Mouse (Mus musculus) embryonic fibroblast, embryonic 13.5 days (primary cell): ENCODE data around the gene Nebl. TPM values are rescaled to one million over a fixed set of nuclear protein-coding genes. Genes with fewer than 3 reads are reported as not detected.

ENCODE experiments used
- H3K27ac ChIP-seq: 2 replicates; pipeline ENCODE4 v1.5.1; 2012; ENCODE audit warnings: low read length, control low read depth, inconsistent platforms; ENCODE audit not compliant: insufficient read depth
- H3K4me1 ChIP-seq: 2 replicates; pipeline ENCODE4 v1.6.1; 2011; ENCODE audit warnings: low read length; ENCODE audit not compliant: control insufficient read depth, insufficient read depth
- H3K4me3 ChIP-seq: 2 replicates; pipeline ENCODE4 v1.5.1; 2011; ENCODE audit warnings: mild to moderate bottlenecking, control low read depth, low read length; ENCODE audit not compliant: insufficient read depth
- CTCF ChIP-seq: IDR thresholded peaks from 2 replicates; pipeline ENCODE4 v1.5.1; 2011; ENCODE audit warnings: mild to moderate bottlenecking, control low read depth, low read length, moderate library complexity, borderline replicate concordance; ENCODE audit not compliant: insufficient read depth
- POLR2A ChIP-seq: IDR thresholded peaks from 2 replicates; pipeline ENCODE4 v1.6.1; 2011; ENCODE audit warnings: low read depth, mild to moderate bottlenecking, control low read depth, low read length, moderate library complexity
- polyA plus RNA-seq: library from polyadenylated mRNA; stranded (reverse); fragments of >200 nt; gene quantifications from 2 replicates; pipeline ENCODE4 v1.2.4, GENCODE M21; 2011; ENCODE audit warnings: low read depth; ENCODE audit not compliant: missing spikeins, insufficient read length

Nebl gene
- polyA plus RNA-seq, 1 experiment, result 1.2 TPM

DNA sequence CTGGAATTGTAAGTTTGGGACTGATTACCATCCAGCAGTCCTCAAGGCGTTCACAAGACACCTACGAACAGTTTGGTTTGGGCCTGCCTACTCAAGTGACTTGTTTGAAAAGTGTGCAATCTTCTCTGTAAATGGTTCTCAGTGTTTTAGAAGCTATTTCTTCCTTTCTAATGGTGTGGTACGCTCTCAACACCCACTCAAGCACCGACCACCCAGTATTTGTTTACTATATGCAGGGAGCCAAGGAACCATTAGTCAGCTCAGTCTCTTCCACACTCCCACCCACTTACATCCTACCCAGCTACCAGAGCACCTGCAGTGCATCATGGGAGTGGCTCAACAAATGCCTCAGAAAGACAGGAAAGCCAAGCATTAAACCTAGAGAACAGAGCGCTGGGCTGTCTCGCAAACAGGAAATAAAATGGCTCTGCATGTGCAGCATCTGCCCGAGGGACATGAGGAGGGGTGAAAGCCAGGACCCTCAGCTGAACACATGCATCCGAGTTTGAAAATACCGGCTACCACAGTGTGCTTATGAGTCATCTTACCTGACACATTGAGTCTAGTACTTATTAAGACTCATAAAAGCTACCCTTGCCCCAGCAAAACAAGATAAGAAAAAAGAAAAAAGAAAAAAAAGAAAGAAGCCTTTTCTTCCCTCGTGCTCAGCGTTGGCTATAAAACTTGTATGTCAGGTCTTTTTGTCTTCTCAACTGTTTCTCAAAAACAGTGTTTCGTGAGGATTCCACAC lies 199.7 kb downstream of the Nebl start:
- Histone ChIP-seq H3K4me1 (no peaks in the 10 kb centered on the region), H3K4me3 (no peak overlapping the region), H3K27ac (no peak overlapping the region)
- TF ChIP-seq POLR2A, result no peak

DNA sequence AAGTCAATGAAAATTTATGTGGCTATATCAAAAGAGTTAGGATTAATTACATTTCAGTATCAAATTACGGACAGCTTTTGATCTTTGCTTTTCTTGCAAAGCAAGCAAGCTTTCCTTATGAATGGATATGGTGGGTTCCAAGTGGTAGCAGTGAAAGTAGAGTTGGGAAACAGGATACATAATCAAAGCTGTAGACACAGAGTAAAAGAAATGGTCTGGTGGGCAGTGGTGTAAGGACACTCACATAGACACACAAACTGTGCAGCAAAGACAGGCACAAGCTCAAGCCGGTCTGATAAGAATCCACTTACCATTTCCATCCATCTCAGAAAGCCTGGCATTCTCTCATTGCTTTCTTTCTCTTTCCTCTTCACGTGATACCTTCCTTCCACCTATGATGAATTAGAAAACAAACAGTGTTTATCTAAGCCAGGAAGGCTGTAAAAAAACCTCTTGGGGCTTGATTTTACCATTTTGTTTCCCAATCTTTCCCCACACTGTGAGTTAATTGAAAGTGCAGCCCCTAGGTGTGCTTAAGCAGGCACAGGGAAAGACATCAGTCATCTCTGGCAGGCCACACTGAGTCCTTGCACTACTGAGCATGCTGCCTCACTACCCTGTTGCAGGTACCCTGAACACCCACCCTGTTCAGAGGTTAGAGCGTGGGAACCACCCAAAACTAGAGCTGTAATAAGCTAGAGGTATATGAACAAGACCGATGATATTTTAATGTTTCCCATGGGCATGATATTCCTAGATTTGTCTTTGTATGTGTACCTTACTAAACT lies 205.3 kb downstream of the Nebl start:
- Histone ChIP-seq H3K4me1 (no peaks in the 10 kb centered on the region; the same call in 1 of the 2 replicates), H3K27ac (no peak overlapping the region), H3K4me3 (no peak overlapping the region)
- TF ChIP-seq POLR2A (no peak), CTCF (no peak)

DNA sequence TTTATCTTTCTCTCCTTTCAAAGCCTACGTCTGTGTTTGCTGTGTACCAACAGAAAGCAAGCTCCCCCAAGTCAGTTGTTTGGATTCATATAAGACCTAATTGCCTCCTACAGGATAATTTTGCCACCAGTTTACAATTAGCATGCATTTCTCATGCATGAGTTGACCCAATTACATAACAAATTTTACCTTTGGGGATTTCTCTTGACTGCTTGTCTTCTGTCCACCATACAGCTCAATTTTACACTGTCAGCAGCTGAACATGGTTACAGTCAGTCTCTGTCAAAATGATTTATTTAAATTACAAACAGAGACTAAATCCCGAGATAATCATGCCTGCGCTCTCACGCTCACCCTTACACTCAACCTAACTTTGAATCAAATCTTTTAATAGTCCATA lies 206.1 kb downstream of the Nebl start:
- Histone ChIP-seq H3K27ac (no peak overlapping the region), H3K4me1 (no peaks in the 10 kb centered on the region; the same call in 1 of the 2 replicates), H3K4me3 (no peak overlapping the region)
- TF ChIP-seq POLR2A (no peak), CTCF (no peak)

DNA sequence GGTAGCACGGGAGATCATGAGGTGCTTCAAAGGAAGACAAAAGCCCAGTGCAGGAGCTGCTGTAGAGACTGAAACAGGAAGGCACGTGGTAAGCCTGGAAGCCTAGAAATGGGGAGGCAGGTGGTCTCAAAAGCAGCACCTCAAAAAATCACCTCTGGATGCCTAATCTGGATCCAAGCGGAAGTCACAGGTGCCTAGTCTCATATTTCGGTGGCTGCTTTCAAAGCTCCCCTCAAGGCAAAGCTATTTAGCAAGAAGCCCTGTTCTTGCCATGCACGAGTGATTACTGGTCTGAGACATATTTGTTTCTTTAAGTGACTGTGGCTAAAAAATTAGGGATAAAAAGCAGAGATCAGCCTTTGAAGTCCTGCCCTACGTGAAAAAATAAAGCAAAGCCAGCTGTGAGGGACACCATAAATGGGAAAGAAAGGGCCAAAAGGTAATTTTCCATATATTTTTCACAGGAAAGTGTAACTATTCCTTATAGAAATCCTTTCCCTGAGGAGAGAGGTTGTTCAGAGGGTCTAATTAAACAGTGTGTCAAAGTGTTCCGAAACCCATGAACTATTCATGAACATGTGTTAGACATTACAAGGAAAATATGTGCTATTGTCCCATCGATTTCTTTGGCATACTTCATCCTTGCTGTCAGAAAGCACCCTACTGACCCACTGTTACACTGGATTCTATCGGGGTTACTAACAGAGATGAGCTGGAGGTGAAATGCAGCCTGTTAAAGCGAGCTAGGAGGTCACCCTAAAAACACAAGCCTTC lies 206.9 kb downstream of the Nebl start:
- TF ChIP-seq CTCF (no peak), POLR2A (no peak)
- H3K4me1 ChIP-seq, result no peaks in the 10 kb centered on the region; the same call in 1 of the 2 replicates
- H3K4me3 ChIP-seq, result no peak overlapping the region
- no peak overlapping the region for H3K27ac ChIP-seq

DNA sequence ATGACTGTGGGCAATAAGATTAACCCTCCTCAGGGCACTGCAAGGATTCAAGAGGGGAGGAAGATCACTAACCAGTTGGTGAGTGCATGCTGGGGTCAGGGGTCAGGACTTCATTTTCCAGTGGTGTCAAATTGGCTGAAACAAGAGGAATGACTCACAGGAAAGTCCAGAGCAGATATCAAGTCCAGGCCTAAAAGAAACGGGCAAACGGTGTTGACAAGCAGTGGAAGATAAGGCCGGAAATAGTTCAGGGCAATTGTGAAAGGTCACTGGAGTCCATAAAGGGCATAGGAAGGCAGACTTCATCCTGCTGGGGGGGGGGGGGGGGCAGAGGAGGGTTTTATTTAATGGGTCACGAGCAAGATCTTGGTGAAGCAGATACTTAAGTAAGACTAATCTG lies 207.5 kb downstream of the Nebl start:
- TF ChIP-seq CTCF (no peak), POLR2A (no peak)
- Histone ChIP-seq H3K4me1 (no peaks in the 10 kb centered on the region; the same call in 1 of the 2 replicates), H3K27ac (no peak overlapping the region), H3K4me3 (no peak overlapping the region)

DNA sequence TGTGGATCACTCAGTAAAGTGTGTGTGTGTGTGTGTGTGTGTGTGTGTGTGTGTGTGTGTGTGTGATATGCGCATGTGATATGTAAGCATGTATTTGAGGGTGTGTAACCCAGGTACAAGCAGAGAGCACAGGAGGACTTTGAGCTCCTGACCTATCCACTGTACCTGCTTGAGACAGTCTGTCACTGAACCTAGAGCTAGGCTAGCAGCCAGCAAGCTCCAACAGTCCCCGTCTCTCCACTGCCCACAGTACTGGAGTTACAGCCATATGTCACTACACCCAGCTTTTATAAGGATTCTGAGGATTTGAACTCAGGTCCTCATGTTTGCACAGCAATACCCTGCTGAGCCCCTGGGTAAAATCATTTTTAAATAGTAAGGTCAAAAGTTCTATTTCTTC lies 215.6 kb downstream of the Nebl start:
- no peak overlapping the region for H3K27ac ChIP-seq
- no peak overlapping the region for H3K4me3 ChIP-seq
- H3K4me1 ChIP-seq, result no peaks in the 10 kb centered on the region
- no peak for TF ChIP-seq POLR2A
- TF ChIP-seq CTCF, result no peak

DNA sequence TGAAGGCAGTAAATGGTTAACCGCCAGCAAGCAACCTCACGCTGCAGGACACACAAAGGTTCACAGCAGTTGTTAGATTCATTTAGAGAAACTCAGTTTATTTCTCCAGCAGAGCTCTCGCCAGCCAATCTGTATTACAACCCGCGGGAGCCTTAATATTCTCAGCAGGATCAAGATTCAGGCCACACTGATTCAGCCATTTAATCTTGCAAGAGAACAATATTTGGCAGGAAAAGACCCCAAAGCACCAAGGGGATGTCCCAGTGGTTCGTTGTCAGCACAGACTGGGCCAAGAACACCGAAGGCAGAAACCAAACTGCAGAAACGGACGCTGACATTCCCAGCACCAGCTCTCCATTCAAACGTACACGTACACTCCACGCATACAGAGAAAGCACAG lies 216.5 kb downstream of the Nebl start:
- Histone ChIP-seq H3K27ac (no peak overlapping the region), H3K4me3 (no peak overlapping the region), H3K4me1 (no peaks in the 10 kb centered on the region)
- TF ChIP-seq CTCF (no peak), POLR2A (no peak)

DNA sequence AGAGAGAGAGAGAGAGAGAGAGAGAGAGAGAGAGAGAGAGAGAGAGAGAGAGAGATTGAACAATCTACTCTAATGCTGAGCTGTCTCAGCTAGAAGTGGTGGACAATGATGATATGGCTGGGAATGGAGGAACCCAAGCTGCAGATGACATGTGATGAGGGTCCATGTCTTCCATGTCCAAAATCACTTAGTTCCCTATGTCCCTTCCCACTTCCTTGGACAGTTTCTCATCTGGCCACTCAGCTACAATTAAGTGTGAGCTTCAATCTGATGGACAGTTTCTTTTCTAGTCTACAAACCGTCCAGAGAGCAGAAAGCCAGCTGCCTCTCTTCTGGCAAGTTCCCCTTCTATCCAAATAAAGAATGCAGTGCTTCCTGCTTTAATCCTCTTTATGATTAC lies 221.3 kb downstream of the Nebl start:
- TF ChIP-seq POLR2A (no peak), CTCF (no peak)
- H3K27ac ChIP-seq, result no peak overlapping the region
- H3K4me3 ChIP-seq, result no peak overlapping the region
- H3K4me1 ChIP-seq, result no peaks in the 10 kb centered on the region

DNA sequence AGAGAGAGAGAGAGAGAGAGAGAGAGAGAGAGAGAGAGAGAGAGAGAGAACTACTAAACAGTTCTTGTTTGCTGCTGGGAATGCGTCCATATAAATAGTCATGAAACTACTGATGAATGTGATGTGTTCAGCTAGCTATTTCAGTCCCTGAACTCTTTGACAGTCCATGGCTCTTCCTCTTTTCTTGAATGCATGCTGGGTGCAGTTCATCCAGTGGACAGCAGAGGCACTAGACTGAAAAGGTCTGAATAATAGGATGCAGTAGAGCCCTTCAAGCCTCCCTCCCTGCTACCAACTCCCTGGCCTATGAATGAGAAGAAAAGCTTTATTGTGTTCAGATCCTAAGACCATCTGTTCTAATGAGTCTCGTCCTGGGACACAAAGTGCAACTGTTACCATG lies 223.9 kb downstream of the Nebl start:
- TF ChIP-seq POLR2A, result no peak
- TF ChIP-seq CTCF, result no peak
- no peak overlapping the region for H3K4me3 ChIP-seq
- H3K27ac ChIP-seq, result no peak overlapping the region
- H3K4me1 ChIP-seq, result no peaks in the 10 kb centered on the region

DNA sequence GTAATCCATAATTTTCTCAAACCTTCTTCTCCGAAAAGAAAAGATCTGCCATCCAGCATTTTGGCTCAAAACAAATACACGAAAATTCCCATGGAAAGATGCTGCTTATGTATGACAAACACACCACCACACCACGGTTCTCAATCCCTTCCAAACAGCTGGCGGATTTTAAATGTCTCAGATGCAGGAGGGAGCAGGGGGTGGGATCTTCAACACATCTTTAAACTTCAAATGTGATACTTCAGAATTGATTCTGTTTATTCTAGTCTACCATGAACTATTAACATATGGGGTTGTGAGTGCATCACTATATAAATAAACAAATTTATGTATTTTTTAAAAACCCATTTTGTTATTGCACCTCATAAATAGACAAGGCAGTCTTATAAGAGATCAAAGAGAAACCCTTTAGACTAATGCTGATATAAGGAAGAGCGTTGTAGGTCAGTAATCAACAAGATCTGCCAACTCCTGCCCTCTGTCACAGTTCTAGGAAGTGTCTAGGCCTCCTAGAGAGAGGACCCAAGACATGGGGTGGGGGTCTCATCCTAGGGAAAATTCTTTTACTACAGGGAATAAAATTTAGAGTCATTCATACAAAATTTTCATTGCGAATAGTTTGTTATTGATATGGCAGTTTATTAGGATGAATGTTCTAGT lies 227.0 kb downstream of the Nebl start:
- H3K27ac ChIP-seq, result no peak overlapping the region
- H3K4me3 ChIP-seq, result no peak overlapping the region
- no peaks in the 10 kb centered on the region for H3K4me1 ChIP-seq
- no peak for TF ChIP-seq CTCF
- TF ChIP-seq POLR2A, result no peak
